Mouse (Mus musculus) E14TG2a.4 (cell line): Measurements from ENCODE around the gene Epb41l3.

Experiments
- CTCF ChIP-seq: conservative IDR thresholded peaks from 2 replicates; pipeline ENCODE4 v1.5.1; 2014; ENCODE audit warnings: low read length
- NANOG ChIP-seq: IDR thresholded peaks from 2 replicates; pipeline ENCODE4 v1.6.1; 2014; ENCODE audit warnings: borderline replicate concordance, low read length, mixed read lengths

DNA sequence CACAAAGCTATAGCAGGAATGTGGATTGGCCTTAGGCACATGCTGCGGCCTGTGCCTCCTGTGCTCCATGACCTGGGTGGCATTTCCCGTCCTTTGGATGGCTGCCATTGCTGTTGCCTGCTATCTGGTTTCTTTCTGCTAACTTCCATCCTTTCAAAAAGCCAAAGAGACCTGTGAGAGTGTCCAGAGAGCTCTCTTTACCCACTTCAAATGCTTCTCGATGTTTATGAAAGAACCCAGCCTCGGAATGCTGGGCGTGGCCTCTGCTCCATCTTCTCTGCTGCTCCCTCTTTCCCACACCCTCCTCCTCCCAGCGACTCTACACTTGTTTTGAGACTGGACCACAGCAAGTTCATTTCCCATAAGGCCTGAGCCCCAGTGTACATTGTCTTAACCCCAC is 120.3 kb downstream of the Epb41l3 start:
- TF ChIP-seq CTCF: no peak
- TF ChIP-seq NANOG: no peak
